Mouse (Mus musculus) midbrain, embryonic 11.5 days (tissue): ENCODE results near the gene Vps37c. TPM values are rescaled to one million over a fixed set of nuclear protein-coding genes. Genes with fewer than 3 reads are reported as not detected.

Experiments
- ATAC-seq: fragments of 200-750 bp; cut with Nextera tagmentation; 2 replicates; pipeline ENCODE4 v1.8.0; 2017; ENCODE audit warnings: moderate TSS enrichment, moderate library complexity; ENCODE audit not compliant: low FRiP score
- DNase-seq: peaks from one replicate; pipeline ENCODE4 v3.0.0; 2015; ENCODE audit warnings: low spot score; ENCODE audit errors: missing footprints
- H3K27ac ChIP-seq: fragments of 300-500 bp; sonication (generic); 2 replicates; pipeline ENCODE4 v1.5.1; 2014; ENCODE audit warnings: low read depth, low read length
- H3K27me3 ChIP-seq: fragments of 300-500 bp; sonication (generic); 2 replicates; pipeline ENCODE4 v1.6.1; 2014; ENCODE audit warnings: mild to moderate bottlenecking, low read length, moderate library complexity, mixed read lengths; ENCODE audit not compliant: control insufficient read depth, insufficient read depth
- H3K36me3 ChIP-seq: fragments of 300-500 bp; sonication (generic); 2 replicates; pipeline ENCODE4 v1.6.1; 2014; ENCODE audit warnings: mild to moderate bottlenecking, low read length, moderate library complexity, mixed read lengths; ENCODE audit not compliant: control insufficient read depth, insufficient read depth
- H3K4me1 ChIP-seq: fragments of 300-500 bp; sonication (generic); 2 replicates; pipeline ENCODE4 v1.6.1; 2014; ENCODE audit warnings: low read length; ENCODE audit not compliant: control insufficient read depth, insufficient read depth
- H3K4me2 ChIP-seq: fragments of 300-500 bp; sonication (generic); 2 replicates; pipeline ENCODE4 v1.6.1; 2014; ENCODE audit warnings: mild to moderate bottlenecking, moderate library complexity
- H3K4me3 ChIP-seq: fragments of 300-500 bp; sonication (generic); 2 replicates; pipeline ENCODE4 v1.5.1; 2014; ENCODE audit warnings: low read depth, low read length
- H3K9ac ChIP-seq: fragments of 300-500 bp; sonication (generic); 2 replicates; pipeline ENCODE4 v1.6.1; 2014; ENCODE audit warnings: low read length
- H3K9me3 ChIP-seq: fragments of 300-500 bp; sonication (generic); 2 replicates; pipeline ENCODE4 v1.6.1; 2016; ENCODE audit warnings: low read length; ENCODE audit not compliant: control insufficient read depth
- WGBS: fragments of 180-500 bp; shearing (Covaris S2); extraction: QIAGEN DNeasy Blood & Tissue Kit; methylation state at CpG from one replicate; pipeline ENCODE4 v1.1.7; 2014; 5-methylcytosine and 5-hydroxymethylcytosine counted together
- polyA plus RNA-seq: library from polyadenylated mRNA; unstranded; fragments of >200 nt; fragmentation: Nextera tagmentation; extraction: Ambion mirVana; gene quantifications from 2 replicates; pipeline ENCODE4 v1.2.1, GENCODE M21; 2014

Gene Vps37c
- polyA plus RNA-seq, 1 experiment from 2014 or later: 26.0 TPM

- Histone ChIP-seq H3K4me3 (no peak overlapping the region), H3K9ac (no peak overlapping the region), H3K36me3 (no peaks in the 10 kb centered on the region), H3K27ac (no peak overlapping the region), H3K4me2 (no peak overlapping the region), H3K27me3 (no peaks in the 10 kb centered on the region), H3K4me1 (no peaks in the 10 kb centered on the region), H3K9me3 (no peaks in the 10 kb centered on the region)
- ATAC-seq (no peak; the same call in 1 of the 2 replicates), DNase-seq (no peak)
- WGBS: 94% methylated on average over 1 of the region's 1 CpGs
Observed at GRCm38 (mm10) chr19:10678772-10679067, 9.8 kb upstream of the Vps37c start.

- no peak overlapping the region for H3K9ac ChIP-seq
- H3K27ac ChIP-seq: no peak overlapping the region
- H3K27me3 ChIP-seq: no peaks in the 10 kb centered on the region
- no peak overlapping the region for H3K4me3 ChIP-seq
- no peak overlapping the region for H3K4me2 ChIP-seq
- H3K9me3 ChIP-seq: no peaks in the 10 kb centered on the region
- 71% methylated on average over 4 of the region's 4 CpGs for WGBS
- no peak for DNase-seq
- H3K36me3 ChIP-seq: no peaks in the 10 kb centered on the region
- H3K4me1 ChIP-seq: no peaks in the 10 kb centered on the region
- no peak for ATAC-seq
Observed at GRCm38 (mm10) chr19:10681571-10681970, 7.0 kb upstream of the Vps37c start.

GRCm38 (mm10) chr19:10685081-10685480 is 3.5 kb upstream of the Vps37c start:
- Histone ChIP-seq H3K9ac (no peak overlapping the region), H3K4me1 (peaks cover 14% of the 10 kb centered on the region), H3K4me3 (no peak overlapping the region), H3K27ac (no peak overlapping the region), H3K4me2 (no peak overlapping the region), H3K27me3 (no peaks in the 10 kb centered on the region), H3K9me3 (no peaks in the 10 kb centered on the region), H3K36me3 (no peaks in the 10 kb centered on the region)
- 93% methylated on average over 9 of the region's 9 CpGs for WGBS
- DNase-seq (no peak), ATAC-seq (no peak)

GRCm38 (mm10) chr19:10685727-10686126 is 2.8 kb upstream of the Vps37c start:
- H3K4me2 ChIP-seq: no peak overlapping the region
- peaks cover 16% of the 10 kb centered on the region for H3K4me1 ChIP-seq
- no peak overlapping the region for H3K27ac ChIP-seq
- no peak overlapping the region for H3K4me3 ChIP-seq
- H3K36me3 ChIP-seq: no peaks in the 10 kb centered on the region
- DNase-seq (no peak), ATAC-seq (no peak)
- no peak overlapping the region for H3K9ac ChIP-seq
- no peaks in the 10 kb centered on the region for H3K27me3 ChIP-seq
- WGBS: 67% methylated on average over 2 of the region's 2 CpGs
- no peaks in the 10 kb centered on the region for H3K9me3 ChIP-seq

GRCm38 (mm10) chr19:10689470-10690166 is 1.1 kb downstream of the Vps37c start:
- Histone ChIP-seq H3K9me3 (no peaks in the 10 kb centered on the region), H3K9ac (peak overlapping the region; percentile 88), H3K4me1 (peaks cover 16% of the 10 kb centered on the region), H3K4me2 (peak overlapping the region; percentile 70), H3K36me3 (no peaks in the 10 kb centered on the region), H3K27ac (no peak overlapping the region; the same call in 1 of the 2 replicates), H3K4me3 (peak overlapping the region; percentile 82), H3K27me3 (no peaks in the 10 kb centered on the region)
- DNase-seq (peak; percentile 86), ATAC-seq (no peak)
- WGBS: 67% methylated on average over 5 of the region's 5 CpGs

- Histone ChIP-seq H3K4me2 (no peak overlapping the region), H3K4me3 (no peak overlapping the region), H3K36me3 (no peaks in the 10 kb centered on the region), H3K4me1 (peaks cover 18% of the 10 kb centered on the region), H3K27me3 (no peaks in the 10 kb centered on the region), H3K9me3 (no peaks in the 10 kb centered on the region), H3K27ac (no peak overlapping the region), H3K9ac (no peak overlapping the region)
- DNase-seq (no peak), ATAC-seq (no peak)
- WGBS: 91% methylated on average over 3 of the region's 3 CpGs
Observed at GRCm38 (mm10) chr19:10690336-10690735, 1.8 kb downstream of the Vps37c start.

GRCm38 (mm10) chr19:10691121-10691520 is 2.6 kb downstream of the Vps37c start:
- Histone ChIP-seq H3K4me3 (no peak overlapping the region), H3K4me2 (no peak overlapping the region), H3K9ac (no peak overlapping the region), H3K27ac (no peak overlapping the region), H3K9me3 (no peaks in the 10 kb centered on the region), H3K27me3 (no peaks in the 10 kb centered on the region), H3K36me3 (no peaks in the 10 kb centered on the region), H3K4me1 (peaks cover 25% of the 10 kb centered on the region)
- WGBS: 95% methylated on average over 4 of the region's 4 CpGs
- DNase-seq (no peak), ATAC-seq (no peak)

GRCm38 (mm10) chr19:10691660-10692059 is 3.1 kb downstream of the Vps37c start:
- no peak overlapping the region for H3K27ac ChIP-seq
- H3K27me3 ChIP-seq: no peaks in the 10 kb centered on the region
- no peak for ATAC-seq
- 82% methylated on average over 3 of the region's 3 CpGs for WGBS
- H3K9me3 ChIP-seq: no peaks in the 10 kb centered on the region
- H3K4me2 ChIP-seq: no peak overlapping the region
- H3K9ac ChIP-seq: no peak overlapping the region
- H3K36me3 ChIP-seq: no peaks in the 10 kb centered on the region
- H3K4me1 ChIP-seq: peaks cover 25% of the 10 kb centered on the region
- no peak overlapping the region for H3K4me3 ChIP-seq
- no peak for DNase-seq

GRCm38 (mm10) chr19:10692361-10692760 is 3.8 kb downstream of the Vps37c start:
- Histone ChIP-seq H3K4me1 (peaks cover 25% of the 10 kb centered on the region), H3K36me3 (no peaks in the 10 kb centered on the region), H3K27ac (no peak overlapping the region), H3K27me3 (no peaks in the 10 kb centered on the region), H3K9me3 (no peaks in the 10 kb centered on the region), H3K4me2 (no peak overlapping the region), H3K4me3 (no peak overlapping the region), H3K9ac (no peak overlapping the region)
- DNase-seq: no peak
- WGBS: 90% methylated on average over 4 of the region's 4 CpGs
- ATAC-seq: no peak
